Mouse (Mus musculus): ENCODE data around the gene Pard3b. TPM values are rescaled to one million over a fixed set of nuclear protein-coding genes. Genes with fewer than 3 reads are reported as not detected.

Gene Pard3b
- total and polyA plus RNA-seq, 3 experiments, result 0.30 to 0.75 (median 0.63) TPM

DNA sequence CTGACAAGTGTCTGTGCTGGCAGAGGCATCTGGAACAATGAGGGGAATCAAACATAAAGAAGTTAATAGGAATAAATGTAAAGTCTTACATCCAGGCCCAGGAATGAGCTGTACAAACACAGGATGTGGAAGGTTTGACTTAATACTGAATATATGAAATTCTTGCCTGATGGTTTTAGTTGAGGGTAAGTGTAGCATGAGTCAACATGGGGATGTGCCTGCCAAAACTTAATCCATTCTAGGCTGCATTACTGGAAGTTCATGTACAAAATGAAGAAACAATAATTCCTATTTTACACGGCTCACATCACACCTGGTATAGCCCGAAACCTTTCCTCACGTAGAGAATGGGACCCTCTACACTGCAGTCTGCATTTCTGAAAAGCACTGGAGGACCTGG, 805.8 kb downstream of the Pard3b start:
- H3K27ac ChIP-seq (ENCODE audit: insufficient read depth, low read depth), result no peak overlapping the region
- DNase-seq (ENCODE audit: extremely low read depth), result no peak

DNA sequence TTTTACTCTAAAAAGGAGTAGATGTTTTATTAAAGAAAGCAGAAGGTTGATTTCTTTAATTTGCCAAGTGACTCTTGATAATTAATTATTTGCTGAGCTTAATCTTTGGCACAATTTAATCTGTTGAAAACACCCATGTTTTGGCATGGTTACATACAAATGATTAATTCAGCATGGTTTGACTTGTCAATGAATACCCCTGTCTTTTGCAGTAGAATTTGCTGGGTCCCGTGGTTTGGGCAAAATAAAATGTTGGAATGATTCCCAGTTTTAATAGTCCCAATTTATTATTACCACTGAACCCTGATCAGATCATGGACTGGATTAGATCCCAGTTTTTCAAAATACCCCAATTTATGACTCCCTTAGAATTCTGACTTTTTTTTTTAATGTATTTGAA, 808.2 kb downstream of the Pard3b start:
- no peak overlapping the region for H3K27ac ChIP-seq (ENCODE audit: insufficient read depth, low read depth)
- H3K4me3 ChIP-seq (replicated peaks in 1 of 3; ENCODE audit: low read depth in 2 of 3, low read length in 2 of 3, poor library complexity in 1 of 3), result no peak overlapping the region
- no peak overlapping the region for H3K9ac ChIP-seq (ENCODE audit: insufficient read depth, low read depth)
- dilution Hi-C loops (cut with MboI; ENCODE audit: extremely low pct_ligation_motif_present, extremely low pct_unique_long_range_greater_than_20kb, low sequenced_read_pairs), result no loop called here
- TF ChIP-seq TBP (conservative IDR thresholded peaks at IDR 0.05; ENCODE audit: low read depth, low read length) (no peak), POLR2AphosphoS2 (IDR thresholded peaks at IDR 0.05; ENCODE audit: low read depth, low read length) (no peak), TCF12 (IDR thresholded peaks at IDR 0.05; ENCODE audit: low read depth, low read length) (no peak), USF1 (IDR thresholded peaks at IDR 0.05; ENCODE audit: low read depth, low read length) (no peak), POLR2A (IDR thresholded peaks at IDR 0.05; ENCODE audit: low read depth, low read length) (no peak), PAX5 (IDR thresholded peaks at IDR 0.05; ENCODE audit: low read length) (no peak), GABPA (IDR thresholded peaks at IDR 0.05; ENCODE audit: insufficient replicate concordance, low read depth, low read length) (no peak), MYC (IDR thresholded peaks at IDR 0.05; ENCODE audit: low read depth, low read length) (no peak), ZC3H11A (IDR thresholded peaks at IDR 0.05; ENCODE audit: low read depth, low read length) (no peak), MXI1 (IDR thresholded peaks at IDR 0.05; ENCODE audit: low read depth, low read length) (no peak), NELFE (IDR thresholded peaks at IDR 0.05; ENCODE audit: low read depth, low read length) (no peak), ZMIZ1 (IDR thresholded peaks at IDR 0.05; ENCODE audit: low read depth, low read length) (no peak), IRF4 (IDR thresholded peaks at IDR 0.05; ENCODE audit: low read depth, low read length) (no peak)
- no peaks in the 10 kb centered on the region for H3K79me2 ChIP-seq (replicated peaks; ENCODE audit: control insufficient read depth, extremely low read depth, insufficient read depth, poor library complexity, severe bottlenecking)
- H3K36me3 ChIP-seq (replicated peaks in 1 of 2; ENCODE audit: control insufficient read depth in 1 of 2, insufficient read depth in 1 of 2, low read length in 1 of 2), result no peaks in the 10 kb centered on the region
- H3K4me2 ChIP-seq (ENCODE audit: insufficient read depth, low read depth, poor library complexity, severe bottlenecking), result no peak overlapping the region
- peaks cover 4 to 8% of the 10 kb centered on the region in 2 experiments; a peak in 2 of 4 replicates for H3K4me1 ChIP-seq (ENCODE audit: control insufficient read depth in 1 of 2, insufficient read depth in 2 of 2)
- no peaks in the 10 kb centered on the region for H3K9me3 ChIP-seq (replicated peaks; ENCODE audit: low read length)
- H3K27me3 ChIP-seq (replicated peaks), result no peaks in the 10 kb centered on the region
- in situ Hi-C loops (cut with MboI; ENCODE audit: low pct_ligation_motif_present, low pct_unique_long_range_greater_than_20kb, low sequenced_read_pairs), result no loop called here
- DNase-seq (ENCODE audit: extremely low read depth), result no peak

More for the DNA sequence above, 805.8 kb downstream of the Pard3b start:
- Histone ChIP-seq H3K79me2 (replicated peaks; ENCODE audit: control insufficient read depth, extremely low read depth, insufficient read depth, poor library complexity, severe bottlenecking) (no peaks in the 10 kb centered on the region), H3K4me2 (ENCODE audit: insufficient read depth, low read depth, poor library complexity, severe bottlenecking) (no peak overlapping the region), H3K9me3 (replicated peaks; ENCODE audit: low read length) (no peaks in the 10 kb centered on the region), H3K4me3 (replicated peaks in 1 of 3; ENCODE audit: low read depth in 2 of 3, low read length in 2 of 3, poor library complexity in 1 of 3) (no peak overlapping the region), H3K36me3 (replicated peaks in 1 of 2; ENCODE audit: control insufficient read depth in 1 of 2, insufficient read depth in 1 of 2, low read length in 1 of 2) (no peaks in the 10 kb centered on the region), H3K27me3 (replicated peaks) (no peaks in the 10 kb centered on the region), H3K4me1 (ENCODE audit: control insufficient read depth in 1 of 2, insufficient read depth in 2 of 2) (peaks cover 0 to 4% of the 10 kb centered on the region in 2 experiments; a peak in 2 of 4 replicates), H3K9ac (ENCODE audit: insufficient read depth, low read depth) (no peak overlapping the region)
- dilution Hi-C loops (cut with MboI; ENCODE audit: extremely low pct_ligation_motif_present, extremely low pct_unique_long_range_greater_than_20kb, low sequenced_read_pairs) (no loop called here), in situ Hi-C loops (cut with MboI; ENCODE audit: low pct_ligation_motif_present, low pct_unique_long_range_greater_than_20kb, low sequenced_read_pairs) (no loop called here)
- TF ChIP-seq TBP (conservative IDR thresholded peaks at IDR 0.05; ENCODE audit: low read depth, low read length) (no peak), GABPA (IDR thresholded peaks at IDR 0.05; ENCODE audit: insufficient replicate concordance, low read depth, low read length) (no peak), JUND (conservative IDR thresholded peaks at IDR 0.05; ENCODE audit: low read depth, low read length) (no peak), RCOR1 (conservative IDR thresholded peaks at IDR 0.05; ENCODE audit: low read depth, low read length) (no peak), KAT2A (IDR thresholded peaks at IDR 0.05; ENCODE audit: insufficient replicate concordance, low read length) (no peak), NELFE (IDR thresholded peaks at IDR 0.05; ENCODE audit: low read depth, low read length) (no peak), EP300 (IDR thresholded peaks at IDR 0.05; ENCODE audit: low read length) (no peak), E2F4 (IDR thresholded peaks at IDR 0.05; ENCODE audit: insufficient replicate concordance, low read depth, low read length) (no peak), MAX (IDR thresholded peaks at IDR 0.05; ENCODE audit: low read length) (no peak), HCFC1 (IDR thresholded peaks at IDR 0.05; ENCODE audit: low read depth, low read length) (no peak), CHD2 (IDR thresholded peaks at IDR 0.05; ENCODE audit: low read length) (no peak), SIN3A (IDR thresholded peaks at IDR 0.05; ENCODE audit: low read length) (no peak), MYC (IDR thresholded peaks at IDR 0.05; ENCODE audit: low read depth, low read length) (no peak), ZMIZ1 (IDR thresholded peaks at IDR 0.05; ENCODE audit: low read depth, low read length) (no peak)
